Mouse (Mus musculus) lung, postnatal 25 days (tissue): ENCODE measurements at regions not wholly inside any gene's neighbourhood (a gene's known extent, or its start where the extent isn't known, plus 50 kb on each side); places are given as distances from the start of the nearest gene placed in this dataset.
A peak's percentile ranks its signal among the peaks of the same experiment; 100 is the strongest.
"Not testable (repeated sequence)": the region's sequence is repeated elsewhere in the genome, so short reads cannot be mapped to it uniquely, and the experiment has no call there.

Experiments used
- DNase-seq: peaks from one replicate; pipeline ENCODE4 v3.0.0; 2022; ENCODE audit warnings: low spot score

- no peak for DNase-seq
Measured at GRCm38 (mm10) chr4:5590531-5590930, 797.4 kb upstream of the Impad1 start.

- DNase-seq: no peak
Measured at GRCm38 (mm10) chr4:5587465-5587864, 794.3 kb upstream of the Impad1 start.

- no peak for DNase-seq
Measured at GRCm38 (mm10) chr4:5585205-5585604, 792.0 kb upstream of the Impad1 start.

- peak; percentile 15 for DNase-seq
Measured at GRCm38 (mm10) chr4:5583989-5584677, 791.0 kb upstream of the Impad1 start.

GRCm38 (mm10) chr4:5568076-5568475 lies 774.9 kb upstream of the Impad1 start:
- DNase-seq: no peak

GRCm38 (mm10) chr4:5560001-5560657 lies 767.0 kb upstream of the Impad1 start:
- DNase-seq: no peak

- no peak for DNase-seq
Measured at GRCm38 (mm10) chr4:5540155-5540554, 747.0 kb upstream of the Impad1 start.

- no peak for DNase-seq
Measured at GRCm38 (mm10) chr4:5530416-5530815, 737.3 kb upstream of the Impad1 start.

GRCm38 (mm10) chr4:5518522-5518921 lies 725.4 kb upstream of the Impad1 start:
- no peak for DNase-seq

- DNase-seq: not testable (repeated sequence)
Measured at GRCm38 (mm10) chr4:5515426-5515825, 722.3 kb upstream of the Impad1 start.

GRCm38 (mm10) chr4:5511743-5512142 lies 718.6 kb upstream of the Impad1 start:
- no peak for DNase-seq

- no peak for DNase-seq
Measured at GRCm38 (mm10) chr4:5509398-5509797, 716.2 kb upstream of the Impad1 start.

- no peak for DNase-seq
Measured at GRCm38 (mm10) chr4:5495012-5495411, 701.9 kb upstream of the Impad1 start.

GRCm38 (mm10) chr4:5494072-5495000 lies 701.2 kb upstream of the Impad1 start:
- no peak for DNase-seq

GRCm38 (mm10) chr4:5486786-5487185 lies 693.6 kb upstream of the Impad1 start:
- DNase-seq: peak; percentile 3

GRCm38 (mm10) chr4:5471891-5472558 lies 678.9 kb upstream of the Impad1 start:
- peak; percentile 3 for DNase-seq

- DNase-seq: no peak
Measured at GRCm38 (mm10) chr4:5459028-5459695, 666.0 kb upstream of the Impad1 start.

GRCm38 (mm10) chr4:5450417-5450816 lies 657.3 kb upstream of the Impad1 start:
- DNase-seq: no peak

GRCm38 (mm10) chr4:5441339-5442019 lies 648.3 kb upstream of the Impad1 start:
- DNase-seq: no peak

- DNase-seq: no peak
Measured at GRCm38 (mm10) chr4:5437076-5437475, 643.9 kb upstream of the Impad1 start.
